Mouse (Mus musculus) A20 (cell line): ENCODE results near the gene Mbd6.
"Not testable (repeated sequence)": the region's sequence is repeated elsewhere in the genome, so short reads cannot be mapped to it uniquely, and the experiment has no call there.

Experiments used
- DNase-seq: peaks from one replicate; pipeline ENCODE4 v3.0.0-alpha.2; 2011; ENCODE audit warnings: low read depth, low spot score

Mbd6 gene

DNA sequence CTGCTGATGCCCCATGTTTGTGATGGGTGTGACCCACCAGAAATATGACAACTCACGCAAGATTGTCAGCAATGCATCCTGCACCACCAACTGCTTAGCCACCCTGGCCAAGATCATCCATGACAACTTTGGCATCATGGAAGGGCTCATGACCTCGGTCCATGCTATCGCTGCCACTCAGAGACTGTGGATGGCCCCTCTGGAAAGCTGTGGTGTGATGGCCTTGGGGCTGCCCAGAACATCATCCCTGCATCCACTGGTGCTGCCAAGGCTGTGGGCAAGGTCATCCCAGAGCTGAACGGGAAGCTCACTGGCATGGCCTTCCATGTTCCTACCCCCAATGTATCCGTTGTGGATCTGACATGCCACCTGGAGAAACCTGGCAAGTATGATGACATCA is 24.7 kb upstream of the Mbd6 start:
- DNase-seq: not testable (repeated sequence)

DNA sequence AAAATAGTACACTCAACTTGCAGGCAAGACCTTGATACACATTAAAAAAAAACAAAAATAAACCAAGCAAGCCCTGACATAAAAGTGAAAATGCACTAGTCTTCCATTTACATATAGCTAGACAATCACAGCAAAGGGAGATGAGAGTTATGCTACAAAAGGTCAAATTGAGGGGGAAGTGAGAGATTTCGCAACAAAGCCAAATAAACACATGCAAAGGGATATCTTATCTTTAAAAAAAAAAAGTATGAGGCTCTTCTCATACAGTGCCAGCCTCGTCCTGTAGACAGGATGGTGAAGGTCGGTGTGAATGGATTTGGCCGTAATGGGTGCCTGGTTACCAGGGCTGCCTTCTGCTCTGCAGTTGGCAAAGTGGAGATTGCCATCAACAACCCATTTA is 24.0 kb upstream of the Mbd6 start:
- DNase-seq: peak; percentile 23

DNA sequence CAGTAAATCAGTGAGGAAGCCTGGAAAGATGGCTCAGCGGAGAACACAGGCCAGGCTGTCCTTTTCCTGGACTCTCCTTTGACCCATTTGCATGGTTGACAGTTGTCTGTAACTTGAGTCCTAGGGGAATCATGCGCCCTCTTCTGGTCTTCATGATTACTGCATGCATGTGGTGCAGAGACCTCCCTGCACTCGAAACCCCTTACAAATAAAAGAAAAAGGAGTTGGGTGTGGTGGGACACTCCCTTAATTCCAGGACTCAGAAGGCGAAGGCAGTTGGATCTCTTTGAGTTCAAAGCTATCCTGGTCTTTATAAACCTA is 23.5 kb upstream of the Mbd6 start:
- peak; percentile 91 for DNase-seq

DNA sequence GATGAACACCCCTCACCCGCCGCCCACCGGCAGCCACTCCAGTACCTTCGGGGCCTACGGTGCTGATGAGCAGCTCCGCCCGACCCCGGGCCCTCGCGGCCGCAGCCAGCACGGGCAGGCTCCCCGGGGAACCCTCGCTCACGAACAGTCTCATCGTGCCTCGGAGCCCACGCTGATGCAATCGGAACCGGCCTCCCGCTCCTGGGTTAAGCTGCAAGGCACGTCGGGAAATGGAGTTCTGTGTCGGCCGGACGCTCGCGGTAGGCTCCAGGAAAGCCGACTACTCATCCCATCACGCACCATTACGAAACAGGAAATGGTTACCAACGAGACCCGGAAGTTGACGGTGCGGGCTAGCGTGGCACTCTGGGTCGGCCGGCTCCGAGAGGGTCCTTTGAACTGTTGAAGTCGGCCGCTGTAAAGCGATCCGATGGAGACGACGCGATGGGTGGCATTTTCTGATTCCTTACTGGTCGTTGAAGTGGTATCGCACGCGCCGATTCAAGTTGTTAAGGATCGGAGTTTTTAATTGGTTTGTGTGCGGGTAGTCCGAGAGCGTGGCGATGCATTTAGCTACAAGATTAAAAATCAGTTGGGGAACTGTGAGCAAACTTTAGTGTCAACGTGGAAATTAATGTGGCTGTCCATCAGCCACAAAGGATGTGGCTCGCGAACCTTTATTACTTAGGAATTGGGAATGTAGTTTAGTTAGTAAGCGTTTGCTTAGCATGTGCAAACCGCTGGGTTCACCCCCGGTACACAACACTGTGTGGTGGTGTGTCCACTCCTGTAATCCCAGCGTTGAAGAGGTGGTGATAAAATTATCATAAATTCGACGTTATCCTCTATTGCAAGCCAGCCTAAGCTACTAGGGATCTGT is 22.9 kb upstream of the Mbd6 start, which contains the start of gene Mars:
Mars (minus strand) TSS at position 311 of the 880 bp plus-strand sequence.
- peak; percentile 96 for DNase-seq

DNA sequence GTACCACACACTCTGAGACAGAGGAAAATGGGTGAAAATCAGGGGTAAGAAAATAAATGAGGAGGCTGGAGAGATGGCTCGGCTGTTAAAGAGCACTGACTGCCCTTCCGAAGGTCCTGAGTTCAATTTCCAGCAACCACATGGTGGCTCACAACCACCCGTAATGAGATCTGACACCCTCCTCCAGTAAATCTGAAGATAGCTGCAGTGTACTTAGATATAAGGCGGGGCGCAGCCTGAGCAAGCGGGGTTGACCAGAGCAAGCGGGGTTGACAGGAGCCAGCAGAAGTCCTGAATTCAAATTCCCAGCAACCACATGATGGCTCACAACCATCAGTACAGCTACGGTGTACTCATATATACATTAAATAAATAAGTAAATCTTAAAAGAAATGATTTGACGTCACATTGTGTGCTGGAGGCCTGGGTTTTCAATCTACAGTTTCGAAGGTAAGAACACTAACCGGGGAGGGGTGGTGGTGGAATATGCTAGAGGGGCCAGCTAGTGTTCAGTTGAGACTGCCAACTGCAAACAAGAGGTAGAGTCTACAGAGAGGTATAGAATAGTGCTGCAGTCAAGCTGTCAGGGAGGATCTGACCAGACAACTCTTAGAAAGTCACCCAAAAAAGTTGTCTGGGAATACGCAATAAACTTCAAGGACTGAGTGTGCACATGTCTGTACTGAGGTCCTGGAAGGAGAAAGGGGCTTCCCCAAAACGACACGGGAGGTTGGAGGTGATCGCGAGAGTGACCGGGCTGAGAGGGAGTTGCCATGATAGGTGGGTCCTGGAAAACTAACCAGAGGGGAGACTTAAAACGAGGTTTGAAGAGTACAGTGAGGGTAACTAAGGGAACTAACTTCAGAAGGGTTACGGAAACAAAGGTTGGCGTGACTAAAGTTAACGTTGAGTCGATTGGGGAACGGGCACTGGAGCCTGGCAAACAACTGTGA is 22.0 kb upstream of the Mbd6 start:
- peak; percentile 90 for DNase-seq

GRCm38 (mm10) chr10:127309167-127309566 is 20.3 kb upstream of the Mbd6 start:
- not testable (repeated sequence) for DNase-seq

- DNase-seq: no peak
Observed at GRCm38 (mm10) chr10:127303136-127303535, 14.3 kb upstream of the Mbd6 start.

- no peak for DNase-seq
Observed at GRCm38 (mm10) chr10:127300361-127300760, 11.5 kb upstream of the Mbd6 start.

DNA sequence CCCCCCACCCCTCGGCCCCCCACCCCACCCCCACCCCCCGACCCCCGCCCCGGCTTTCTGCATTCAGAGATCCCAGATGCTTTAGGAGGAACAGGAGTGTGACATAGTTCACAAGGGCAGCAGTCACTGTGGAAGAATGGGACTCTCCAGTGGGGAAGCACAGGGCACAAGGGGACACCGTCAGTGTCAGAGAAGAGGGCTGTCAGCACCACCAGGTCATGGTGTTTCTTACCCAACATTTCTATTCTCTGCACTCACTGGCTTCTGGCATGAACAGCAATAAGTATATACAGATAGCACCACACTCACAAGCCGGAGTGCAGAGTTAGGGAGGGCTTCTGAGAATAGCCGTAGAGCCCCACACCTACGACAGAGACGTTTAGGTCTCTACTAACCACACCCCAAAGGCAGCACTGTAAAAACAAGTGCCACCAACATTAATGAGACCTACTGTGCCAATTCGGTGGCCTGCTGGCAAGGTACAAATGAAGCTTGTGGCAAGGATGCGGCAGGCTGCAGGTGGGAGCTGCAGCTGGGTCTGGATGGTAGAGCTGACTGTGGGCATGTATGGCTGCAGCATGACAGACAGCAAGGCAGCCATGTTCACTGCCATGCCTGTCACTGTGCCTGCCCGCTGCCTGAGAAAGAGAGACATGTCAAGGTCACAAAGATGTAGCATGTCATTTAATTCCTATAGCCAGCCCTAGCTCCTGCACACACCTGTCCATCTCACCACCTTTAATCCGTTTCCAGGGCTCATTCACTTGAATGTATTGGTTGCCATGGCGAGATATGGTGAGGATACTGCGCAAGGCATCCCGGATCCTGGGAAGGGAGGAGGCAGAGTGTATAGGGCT is 8.4 kb upstream of the Mbd6 start:
- DNase-seq: no peak

DNA sequence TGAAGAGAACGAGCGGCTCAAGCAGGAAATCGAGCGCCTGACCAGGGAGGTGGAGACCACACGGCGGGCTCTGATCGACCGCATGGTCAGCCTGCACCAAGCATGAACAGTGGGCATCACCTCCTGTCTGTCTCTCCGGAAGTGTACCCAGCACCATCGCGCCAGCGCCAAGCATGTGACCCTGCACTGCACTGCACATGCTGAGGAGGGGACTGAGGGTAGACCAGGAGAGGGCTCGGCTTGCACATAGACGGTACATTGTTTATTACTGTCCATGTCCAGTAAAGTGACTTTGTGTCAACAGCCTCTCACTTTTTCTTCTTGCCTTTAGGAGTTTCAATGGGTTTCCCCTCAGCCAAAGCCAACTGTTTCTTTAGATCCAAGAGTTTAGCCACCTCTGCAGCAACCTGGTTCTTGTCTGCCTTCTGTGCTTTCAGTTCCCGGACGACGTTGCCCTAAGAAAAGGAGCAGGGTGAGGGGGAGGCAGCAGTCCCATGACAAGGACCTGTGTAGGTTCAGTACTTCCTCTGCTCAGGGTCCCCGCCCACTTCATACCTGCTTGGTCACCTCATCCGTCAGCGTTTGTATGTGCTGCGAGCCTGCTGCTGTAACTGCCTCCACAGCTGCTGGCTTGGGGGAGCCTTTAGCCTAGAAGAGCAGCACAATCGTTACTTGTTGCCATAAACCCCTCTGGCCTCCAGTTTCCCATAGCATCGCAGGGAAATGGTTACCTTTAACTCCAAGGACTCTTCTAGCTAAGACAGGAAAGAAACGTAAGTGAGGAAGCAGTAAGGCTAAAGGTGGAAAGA is 7.4 kb upstream of the Mbd6 start:
- DNase-seq: no peak

DNA sequence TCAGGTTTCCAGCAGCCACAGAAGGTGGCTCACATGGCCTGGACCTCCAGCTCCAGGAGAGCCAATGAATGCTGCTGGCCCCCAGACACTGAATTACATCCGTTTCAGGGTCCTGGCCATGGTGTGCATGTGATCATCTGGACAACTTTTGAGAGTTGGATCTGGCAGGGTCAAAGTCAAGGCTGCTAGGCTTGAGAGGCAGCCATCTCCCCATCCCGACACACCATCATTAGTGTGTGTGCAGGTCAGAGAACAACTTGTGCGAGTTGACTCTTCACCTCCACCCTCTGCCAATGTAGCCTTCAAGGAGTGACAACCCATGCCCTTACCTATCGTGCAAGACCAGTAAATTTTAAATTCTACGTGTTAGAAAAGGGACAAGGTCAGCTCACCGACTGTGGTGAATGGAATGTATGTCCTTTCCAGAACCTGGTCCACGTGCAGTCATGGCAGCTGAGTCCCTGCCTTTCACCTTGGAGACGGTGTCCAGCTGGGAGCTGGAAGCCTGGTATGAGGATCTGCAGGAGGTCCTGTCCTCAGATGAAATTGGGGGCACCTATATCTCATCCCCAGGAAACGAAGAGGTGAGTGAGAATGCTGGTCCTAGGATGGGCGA is 6.2 kb upstream of the Mbd6 start:
- no peak for DNase-seq

GRCm38 (mm10) chr10:127293590-127294113 is 4.8 kb upstream of the Mbd6 start:
- DNase-seq: no peak

- DNase-seq: no peak
Observed at GRCm38 (mm10) chr10:127292987-127293538, 4.2 kb upstream of the Mbd6 start.

DNA sequence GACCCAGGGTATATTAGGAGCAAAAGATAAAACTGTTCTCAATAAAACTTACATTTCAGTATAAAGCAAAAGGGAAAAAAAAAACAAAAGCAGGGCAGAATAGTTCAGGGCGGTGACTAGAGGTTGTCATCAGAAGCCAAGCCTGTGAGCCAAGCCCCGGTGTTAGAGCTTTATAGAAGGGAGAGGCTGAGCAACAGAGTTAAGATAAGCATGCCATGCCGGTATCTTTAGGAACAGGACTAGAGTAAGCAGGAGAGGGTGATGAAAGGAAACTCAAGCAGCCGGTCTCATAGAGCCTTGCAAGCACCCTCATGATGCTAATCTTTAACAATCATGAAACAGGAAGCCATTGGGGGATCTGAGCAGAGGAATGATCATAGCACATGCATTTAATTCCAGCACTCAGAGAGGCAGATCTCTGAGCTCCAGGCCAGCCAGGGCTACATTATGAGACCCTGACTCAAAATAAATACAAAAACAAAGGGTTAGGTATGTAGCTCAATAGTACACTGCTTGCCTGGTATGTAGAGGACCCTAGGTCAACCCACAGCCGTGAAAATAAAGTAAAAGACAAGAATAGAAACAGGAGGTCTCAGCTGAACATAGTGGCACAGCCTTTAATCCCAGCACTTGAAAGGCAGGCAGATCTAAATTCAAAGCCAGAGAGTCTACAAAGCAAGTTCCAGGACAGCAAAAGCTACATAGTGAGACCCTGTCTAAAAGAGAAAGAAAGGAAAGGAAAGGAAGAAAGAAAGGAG is 3.2 kb upstream of the Mbd6 start:
- DNase-seq: peak; percentile 53

- DNase-seq: no peak
Observed at GRCm38 (mm10) chr10:127290930-127291880, 2.4 kb upstream of the Mbd6 start.

- peak; percentile 100 for DNase-seq
Observed at GRCm38 (mm10) chr10:127290307-127290929, 1.6 kb upstream of the Mbd6 start.

- peak; percentile 79 for DNase-seq
Observed at GRCm38 (mm10) chr10:127289573-127290191, 864 bp upstream of the Mbd6 start.
